Mouse (Mus musculus): ENCODE results near the gene Saxo1.

Saxo1 gene

GRCm38 (mm10) chr4:86558228-86558627, at the start of gene Saxo1:
Gene Saxo1, minus strand, starts transcription at chr4:86558328.
- no peak for DNase-seq

GRCm38 (mm10) chr4:86591304-86591703, 33.2 kb upstream of the Saxo1 start:
- no peak for DNase-seq

DNA sequence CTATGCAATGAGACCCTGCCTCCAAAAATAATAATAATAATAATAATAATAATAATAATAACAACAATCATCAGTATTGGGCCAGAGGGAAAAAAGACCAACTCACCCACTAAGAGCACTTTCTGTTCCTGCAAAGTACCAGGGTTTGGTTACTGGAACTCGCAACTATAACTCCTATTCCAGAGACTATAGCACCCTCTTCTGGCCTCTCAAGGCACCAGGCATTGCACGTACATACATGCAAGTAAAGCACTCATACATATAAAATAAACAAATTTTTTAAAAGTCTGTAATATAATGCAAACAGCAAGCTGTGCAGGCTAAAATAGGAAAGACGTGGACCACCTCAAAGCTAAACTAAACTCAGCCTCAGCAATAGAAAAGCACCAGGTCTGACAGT, 30.1 kb upstream of the Saxo1 start:
- no peak for DNase-seq

GRCm38 (mm10) chr4:86580591-86580990, 22.5 kb upstream of the Saxo1 start:
- DNase-seq: no peak

DNA sequence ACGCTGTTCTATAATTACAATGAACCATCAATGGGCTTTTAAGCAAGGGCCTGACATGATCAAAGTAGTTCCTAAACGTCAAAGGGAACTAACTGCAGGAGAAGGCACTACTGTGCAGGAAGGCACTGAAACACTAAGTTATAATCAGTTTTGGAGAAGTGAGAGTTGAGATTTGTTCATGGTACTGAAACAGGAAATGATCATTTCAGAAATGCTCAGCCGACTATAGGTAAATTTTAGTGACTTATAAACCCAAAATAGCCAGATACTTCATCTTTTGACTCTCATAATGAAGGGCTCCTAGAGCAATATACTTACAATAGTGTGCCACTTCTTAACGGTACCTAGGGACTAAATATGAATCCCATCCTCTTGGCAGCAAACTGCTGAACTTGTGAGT, 21.9 kb upstream of the Saxo1 start:
- DNase-seq: no peak

DNA sequence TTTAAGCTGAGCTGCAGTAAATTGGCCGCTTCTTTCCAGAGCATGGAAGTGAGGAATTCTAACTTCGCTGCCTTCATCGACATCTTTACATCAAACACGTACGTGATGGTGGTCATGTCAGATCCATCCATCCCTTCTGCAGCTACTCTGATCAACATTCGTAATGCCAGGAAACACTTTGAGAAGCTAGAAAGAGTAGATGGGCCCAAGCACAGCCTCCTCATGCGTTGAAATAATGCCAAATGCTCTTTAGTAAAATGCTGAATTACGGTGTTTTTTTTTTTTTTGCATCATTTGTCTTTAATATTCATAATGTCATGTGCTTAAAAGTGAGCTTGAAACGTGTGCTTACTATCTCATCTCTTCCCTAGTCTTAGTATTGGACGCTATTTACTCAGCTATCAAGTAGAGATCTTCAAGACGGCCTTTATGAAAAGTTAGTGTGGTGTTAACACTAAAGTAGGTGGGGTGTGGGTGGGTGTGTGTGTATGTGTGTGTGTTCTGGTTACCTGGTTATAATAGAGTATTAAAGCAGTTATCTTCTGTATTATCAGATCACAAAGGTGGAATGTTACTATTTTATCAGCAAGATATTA, 18.6 kb upstream of the Saxo1 start:
- no peak for DNase-seq

DNA sequence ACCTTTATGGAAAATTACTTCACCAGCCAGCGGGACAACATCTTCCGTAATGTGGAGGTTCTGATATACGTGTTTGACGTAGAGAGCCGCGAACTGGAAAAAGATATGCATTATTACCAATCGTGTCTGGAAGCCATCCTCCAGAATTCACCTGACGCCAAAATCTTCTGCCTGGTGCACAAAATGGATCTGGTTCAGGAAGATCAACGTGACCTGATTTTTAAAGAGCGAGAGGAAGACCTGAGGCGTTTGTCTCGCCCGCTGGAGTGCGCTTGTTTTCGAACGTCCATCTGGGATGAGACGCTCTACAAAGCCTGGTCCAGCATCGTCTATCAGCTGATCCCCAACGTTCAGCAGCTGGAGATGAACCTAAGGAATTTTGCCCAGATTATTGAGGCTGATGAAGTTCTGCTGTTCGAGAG, 18.0 kb upstream of the Saxo1 start:
- peak in 1 of 2 experiments; percentile 40 for DNase-seq

GRCm38 (mm10) chr4:86575283-86575983, 17.3 kb upstream of the Saxo1 start, which contains the start of gene Rraga:
Gene Rraga, plus strand, starts transcription at chr4:86575668.
- DNase-seq: peak; percentile 94

DNA sequence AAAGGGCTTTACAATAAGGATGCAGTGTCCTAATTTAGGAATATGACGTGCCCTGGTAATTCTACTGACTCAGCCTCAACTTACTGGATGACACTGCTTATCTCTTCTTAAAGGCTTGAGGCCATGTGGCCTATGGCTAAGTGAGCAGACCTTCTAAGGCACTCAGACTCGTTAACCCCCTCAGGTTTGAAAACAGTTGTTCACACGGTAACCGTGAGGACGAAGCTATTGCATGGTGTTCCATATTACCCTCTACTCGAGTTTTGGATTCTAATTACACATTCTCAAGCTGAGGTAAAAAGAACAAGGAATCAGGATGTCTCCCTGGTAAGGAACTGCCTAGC, 16.8 kb upstream of the Saxo1 start:
- peak in 1 of 2 experiments; percentile 3 for DNase-seq

- no peak for DNase-seq
These were observed 2.9 kb upstream of the Saxo1 start for GRCm38 (mm10) chr4:86561061-86561460.

DNA sequence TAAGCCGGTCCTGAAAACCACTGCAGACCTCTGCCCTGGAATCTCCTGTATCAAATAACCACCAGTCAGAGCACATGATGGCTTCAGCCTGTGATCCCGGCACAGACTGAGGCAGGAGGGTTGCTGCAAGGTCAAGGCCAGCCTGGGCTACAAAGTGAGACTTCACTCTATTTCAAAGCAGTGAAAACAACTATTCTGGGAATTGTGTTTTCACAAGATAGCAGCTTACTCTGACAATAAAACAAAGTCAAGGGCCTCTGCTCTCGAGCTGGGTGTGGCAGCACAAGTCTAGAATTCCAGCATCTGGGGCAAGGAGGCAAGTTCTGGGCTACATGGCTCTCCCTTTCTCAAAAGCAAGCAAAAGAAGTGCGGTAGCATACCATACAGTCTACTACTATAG, 878 bp upstream of the Saxo1 start:
- no peak for DNase-seq

GRCm38 (mm10) chr4:86557371-86557770, 757 bp downstream of the Saxo1 start:
- no peak for DNase-seq

DNA sequence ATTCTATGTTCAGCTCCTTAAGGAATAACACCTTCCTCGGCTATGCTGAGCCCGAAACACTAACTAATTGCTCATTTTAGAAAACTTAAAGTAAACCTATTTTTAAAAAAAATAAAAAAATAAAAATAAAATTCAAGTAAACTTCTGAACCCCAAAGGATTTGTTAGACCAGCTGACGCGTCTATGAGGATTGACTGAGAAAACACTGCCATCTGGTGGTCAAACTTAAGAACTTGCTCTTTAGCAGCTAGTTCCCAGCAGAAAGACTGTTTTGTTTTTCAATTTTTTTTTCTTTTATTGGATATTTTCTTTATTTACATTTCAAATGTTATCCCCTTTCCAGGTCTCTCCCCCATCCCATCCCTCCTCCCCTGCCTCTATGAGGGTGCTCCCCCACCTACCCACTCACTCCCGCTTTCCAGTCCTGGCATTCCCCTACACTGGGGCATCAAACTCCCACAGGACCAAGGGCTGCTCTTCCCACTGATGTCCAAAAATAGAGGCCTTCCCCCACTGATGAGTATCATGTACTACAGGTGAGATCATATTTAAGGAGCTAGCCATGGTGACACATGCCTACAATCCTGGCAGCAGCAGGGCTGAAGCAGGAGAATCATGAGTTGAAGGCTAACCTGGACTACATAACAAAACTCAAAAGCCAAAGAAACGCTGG, 3.0 kb downstream of the Saxo1 start:
- DNase-seq: peak in 1 of 2 experiments; percentile 28

DNA sequence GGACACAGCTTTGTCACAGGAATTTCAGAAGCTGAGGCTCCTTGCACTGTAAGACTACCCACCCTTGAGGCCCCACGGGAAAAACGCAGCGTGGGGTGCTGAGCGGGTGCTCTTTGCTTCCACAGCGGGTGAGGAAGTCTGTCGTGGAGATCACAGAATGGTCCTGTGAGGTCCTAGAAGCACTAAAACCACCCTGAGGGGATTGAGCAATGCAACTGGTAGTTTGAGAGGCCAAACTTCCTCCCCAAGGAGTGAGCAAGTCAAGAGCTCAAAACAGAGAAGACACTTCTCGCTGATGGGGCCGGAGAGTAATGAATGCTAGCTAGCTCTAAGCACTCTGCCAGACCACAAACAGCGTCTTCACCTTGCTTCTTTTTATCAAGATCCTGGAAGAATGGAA, 9.8 kb downstream of the Saxo1 start:
- no peak for DNase-seq

DNA sequence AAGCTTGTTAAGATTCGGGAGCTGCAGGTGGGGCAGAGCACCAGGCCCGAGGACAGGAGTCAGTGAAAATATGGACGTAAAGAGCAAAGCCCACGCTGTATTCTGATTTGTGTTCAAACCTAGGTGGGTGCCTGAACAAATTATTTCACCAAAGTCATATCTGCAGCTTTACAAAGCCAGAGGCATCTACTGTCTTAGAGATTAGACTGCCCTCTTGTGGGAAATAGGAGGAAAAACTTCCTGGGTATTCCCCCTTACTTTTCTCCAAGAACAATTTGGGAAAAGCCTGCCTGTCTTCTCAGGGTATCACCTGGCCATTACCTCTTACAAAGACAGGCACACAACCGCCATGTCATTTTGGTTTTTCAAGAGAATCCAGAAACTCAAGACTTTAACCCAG, 12.5 kb downstream of the Saxo1 start:
- no peak for DNase-seq

GRCm38 (mm10) chr4:86543999-86544398, 14.1 kb downstream of the Saxo1 start:
- DNase-seq: no peak

GRCm38 (mm10) chr4:86541573-86541972, 16.6 kb downstream of the Saxo1 start:
- no peak for DNase-seq

DNA sequence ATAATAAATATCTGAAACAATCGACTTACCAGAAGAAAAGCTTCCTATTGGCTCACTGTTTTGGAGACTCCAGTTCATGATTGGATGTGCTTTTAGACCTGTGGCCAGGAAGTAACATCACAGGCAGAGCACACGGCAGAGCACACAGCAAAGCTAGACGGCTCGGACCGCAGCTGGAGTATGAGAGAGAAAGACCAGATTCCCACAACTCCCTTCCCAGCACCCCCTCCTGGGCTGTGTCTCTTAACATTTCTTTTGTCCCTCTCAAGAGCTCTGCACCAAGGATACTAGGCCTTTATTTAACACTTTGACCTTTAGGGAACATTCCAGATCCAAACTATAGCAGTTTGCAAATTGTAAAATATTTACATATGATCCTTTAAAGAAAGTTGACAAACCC, 19.2 kb downstream of the Saxo1 start:
- no peak for DNase-seq

- peak; percentile 22 to 35 for DNase-seq
These were observed 20.2 kb downstream of the Saxo1 start for GRCm38 (mm10) chr4:86537972-86538371.

DNA sequence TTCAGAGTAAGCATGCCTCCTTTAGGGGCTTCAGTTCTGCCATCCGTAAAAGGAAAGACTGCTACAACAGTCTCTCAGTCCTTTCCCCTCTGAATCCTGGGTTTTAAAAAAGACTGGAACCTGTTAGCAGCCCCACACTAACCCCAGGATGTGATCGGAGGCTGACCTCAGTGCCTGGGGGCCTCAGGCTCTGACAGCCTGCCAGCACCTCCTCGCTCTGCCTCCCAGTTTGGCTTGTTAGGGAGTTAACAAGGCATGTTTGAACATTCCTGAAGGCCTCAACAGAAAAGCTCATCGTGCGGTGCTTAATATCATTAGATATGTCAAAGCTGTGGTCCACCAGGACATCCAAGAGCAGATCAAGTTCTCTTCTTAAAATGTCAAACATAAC, 24.0 kb downstream of the Saxo1 start:
- DNase-seq: no peak

DNA sequence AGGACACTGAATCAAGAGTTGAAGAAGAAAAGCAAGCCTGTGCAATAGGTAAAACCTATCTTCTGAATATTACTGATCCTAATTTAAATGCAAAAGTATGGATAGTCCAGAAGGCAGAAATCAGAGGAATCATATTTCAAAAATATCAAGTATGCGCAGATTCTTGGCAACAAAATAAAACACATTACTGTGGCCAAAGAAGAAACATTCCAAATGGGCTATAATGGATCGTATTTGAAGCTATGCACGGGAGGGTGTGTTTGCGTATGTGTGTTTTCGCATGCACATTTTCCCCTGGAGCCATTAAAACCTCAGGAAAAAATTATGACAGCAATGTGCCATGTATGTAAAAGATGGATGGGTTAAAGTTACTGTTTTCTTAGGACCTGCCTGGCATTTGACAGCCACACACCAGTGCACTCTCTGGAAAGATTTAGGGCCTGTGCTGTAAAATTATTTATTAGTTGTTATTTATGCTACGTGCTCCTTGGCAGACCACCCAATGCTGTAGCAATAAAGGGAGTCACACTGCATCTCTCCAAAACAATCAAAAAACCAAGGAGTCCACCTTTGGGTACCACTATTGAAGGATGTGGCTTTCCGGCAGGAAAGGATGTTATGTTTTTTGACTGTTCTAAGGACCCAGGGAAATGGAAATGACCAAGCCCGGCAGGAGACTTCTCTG, 24.6 kb downstream of the Saxo1 start:
- no peak for DNase-seq

- DNase-seq: peak; percentile 52 to 59
These were observed 29.0 kb downstream of the Saxo1 start for GRCm38 (mm10) chr4:86529161-86529560.

Data from cerebellum, adult 18-20 months (tissue).